Mouse (Mus musculus): ENCODE results near the gene Osbpl9. TPM values are rescaled to one million over a fixed set of nuclear protein-coding genes. Genes with fewer than 3 reads are reported as not detected.

The Osbpl9 gene
- total RNA-seq, 2 experiments from 2014 or later = 54.6 to 62.8 TPM

GRCm38 (mm10) chr4:109114308-109114707 lies 87.8 kb downstream of the Osbpl9 start:
- DNase-seq (ENCODE audit: low spot score in 2 of 2) = no peak
- intact Hi-C loops (cut with DNase I) = no loop called here

- no peak for DNase-seq (ENCODE audit: low spot score in 2 of 2)
- intact Hi-C loops (cut with DNase I) = no loop called here
These were observed 89.1 kb downstream of the Osbpl9 start for GRCm38 (mm10) chr4:109112915-109113505.

- no peak for DNase-seq (ENCODE audit: low spot score in 2 of 2)
- intact Hi-C loops (cut with DNase I) = no loop called here
These were observed 91.1 kb downstream of the Osbpl9 start for GRCm38 (mm10) chr4:109110978-109111377.

GRCm38 (mm10) chr4:109109686-109110085 lies 92.4 kb downstream of the Osbpl9 start:
- intact Hi-C loops (cut with DNase I) = no loop called here
- no peak for DNase-seq (ENCODE audit: low spot score in 2 of 2)

- intact Hi-C loops (cut with DNase I) = no loop called here
- no peak for DNase-seq (ENCODE audit: low spot score in 2 of 2)
These were observed 93.1 kb downstream of the Osbpl9 start for GRCm38 (mm10) chr4:109109012-109109411.

GRCm38 (mm10) chr4:109106594-109106993 lies 95.5 kb downstream of the Osbpl9 start:
- no peak for DNase-seq (ENCODE audit: low spot score in 2 of 2)
- intact Hi-C loops (cut with DNase I) = no loop called here

- intact Hi-C loops (cut with DNase I) = no loop called here
- no peak for DNase-seq (ENCODE audit: low spot score in 2 of 2)
These were observed 96.0 kb downstream of the Osbpl9 start for GRCm38 (mm10) chr4:109106034-109106433.

GRCm38 (mm10) chr4:109105254-109105653 lies 96.8 kb downstream of the Osbpl9 start:
- intact Hi-C loops (cut with DNase I) = no loop called here
- no peak for DNase-seq (ENCODE audit: low spot score in 2 of 2)

GRCm38 (mm10) chr4:109103145-109103883 lies 98.8 kb downstream of the Osbpl9 start:
- intact Hi-C loops (cut with DNase I) = no loop called here
- DNase-seq (ENCODE audit: low spot score in 2 of 2) = no peak

GRCm38 (mm10) chr4:109102574-109102973 lies 99.5 kb downstream of the Osbpl9 start:
- intact Hi-C loops (cut with DNase I) = no loop called here

GRCm38 (mm10) chr4:109098861-109099260 lies 103.2 kb downstream of the Osbpl9 start:
- intact Hi-C loops (cut with DNase I) = no loop called here
- no peak for DNase-seq (ENCODE audit: low spot score in 2 of 2)

More at GRCm38 (mm10) chr4:109102574-109102973, 99.5 kb downstream of the Osbpl9 start:
- DNase-seq (ENCODE audit: low spot score in 2 of 2) = no peak

GRCm38 (mm10) chr4:109094269-109094668 lies 107.8 kb downstream of the Osbpl9 start:
- intact Hi-C loops (cut with DNase I) = no loop called here
- DNase-seq (ENCODE audit: low spot score in 2 of 2) = no peak

GRCm38 (mm10) chr4:109092344-109092743 lies 109.7 kb downstream of the Osbpl9 start:
- intact Hi-C loops (cut with DNase I) = no loop called here
- DNase-seq (ENCODE audit: low spot score in 2 of 2) = no peak

GRCm38 (mm10) chr4:109091241-109091777 lies 110.8 kb downstream of the Osbpl9 start:
- no peak for DNase-seq (ENCODE audit: low spot score in 2 of 2)
- intact Hi-C loops (cut with DNase I) = no loop called here

GRCm38 (mm10) chr4:109089999-109090398 lies 112.1 kb downstream of the Osbpl9 start:
- intact Hi-C loops (cut with DNase I) = no loop called here
- DNase-seq (ENCODE audit: low spot score in 2 of 2) = no peak

- no peak for DNase-seq (ENCODE audit: low spot score in 2 of 2)
- intact Hi-C loops (cut with DNase I) = no loop called here
These were observed 112.9 kb downstream of the Osbpl9 start for GRCm38 (mm10) chr4:109089171-109089570.

- intact Hi-C loops (cut with DNase I) = no loop called here
- no peak for DNase-seq (ENCODE audit: low spot score in 2 of 2)
These were observed 122.0 kb downstream of the Osbpl9 start for GRCm38 (mm10) chr4:109080118-109080517.

- intact Hi-C loops (cut with DNase I) = no loop called here
- DNase-seq (ENCODE audit: low spot score in 2 of 2) = no peak
These were observed 122.4 kb downstream of the Osbpl9 start for GRCm38 (mm10) chr4:109079676-109080075.

- no peak for DNase-seq (ENCODE audit: low spot score in 2 of 2)
- intact Hi-C loops (cut with DNase I) = no loop called here
These were observed 123.1 kb downstream of the Osbpl9 start for GRCm38 (mm10) chr4:109078941-109079340.

- intact Hi-C loops (cut with DNase I) = no loop called here
- no peak for DNase-seq (ENCODE audit: low spot score in 2 of 2)
These were observed 128.8 kb downstream of the Osbpl9 start for GRCm38 (mm10) chr4:109073296-109073695.

GRCm38 (mm10) chr4:109072891-109073290 lies 129.2 kb downstream of the Osbpl9 start:
- intact Hi-C loops (cut with DNase I) = no loop called here
- no peak for DNase-seq (ENCODE audit: low spot score in 2 of 2)
